Mouse (Mus musculus): Measurements from ENCODE around the gene Akna. TPM values are rescaled to one million over a fixed set of nuclear protein-coding genes. Genes with fewer than 3 reads are reported as not detected.

Akna gene
- polyA plus RNA-seq, 1 experiment from 2014 or later: 11.2 TPM

GRCm38 (mm10) chr4:63389887-63390528, 13.1 kb downstream of the Akna start:
- peak overlapping the region; percentile 6; the same call in 1 of the 2 replicates for H3K4me2 ChIP-seq (ENCODE audit: low read length)
- WGBS: 18% methylated on average over 11 of the region's 11 CpGs
- H3K9me3 ChIP-seq (ENCODE audit: control insufficient read depth, low read length): no peaks in the 10 kb centered on the region
- ATAC-seq: peak; percentile 72
- H3K9ac ChIP-seq (replicated peaks; ENCODE audit: low read depth, low read length): 0 out of 2 replicates have a peak overlapping the region, but pooled peaks have one; percentile 18
- H3K4me1 ChIP-seq (replicated peaks; ENCODE audit: control insufficient read depth, insufficient read depth, low read length): peaks cover 31% of the 10 kb centered on the region
- H3K4me3 ChIP-seq (replicated peaks; ENCODE audit: low read length): no peak overlapping the region
- H3K27me3 ChIP-seq (replicated peaks; ENCODE audit: control insufficient read depth, insufficient read depth, low read length): no peaks in the 10 kb centered on the region
- H3K27ac ChIP-seq (ENCODE audit: low read length): peak overlapping the region; percentile 90
- H3K36me3 ChIP-seq (ENCODE audit: control insufficient read depth, insufficient read depth): peaks cover 4% of the 10 kb centered on the region; the same call in 1 of the 2 replicates

GRCm38 (mm10) chr4:63389121-63389886, 13.8 kb downstream of the Akna start:
- Histone ChIP-seq H3K9me3 (ENCODE audit: control insufficient read depth, low read length) (no peaks in the 10 kb centered on the region), H3K4me2 (ENCODE audit: low read length) (peak overlapping the region; percentile 6; the same call in 1 of the 2 replicates), H3K27ac (ENCODE audit: low read length) (peak overlapping the region; percentile 90), H3K36me3 (ENCODE audit: control insufficient read depth, insufficient read depth) (no peaks in the 10 kb centered on the region), H3K27me3 (replicated peaks; ENCODE audit: control insufficient read depth, insufficient read depth, low read length) (no peaks in the 10 kb centered on the region), H3K9ac (replicated peaks; ENCODE audit: low read depth, low read length) (peak overlapping the region; percentile 33), H3K4me1 (replicated peaks; ENCODE audit: control insufficient read depth, insufficient read depth, low read length) (peaks cover 31% of the 10 kb centered on the region), H3K4me3 (replicated peaks; ENCODE audit: low read length) (no peak overlapping the region)
- ATAC-seq: peak; percentile 77
- 4% methylated on average over 8 of the region's 8 CpGs for WGBS

- peak overlapping the region; percentile 90; the same call in 1 of the 2 replicates for H3K27ac ChIP-seq (ENCODE audit: low read length)
- H3K27me3 ChIP-seq (replicated peaks; ENCODE audit: control insufficient read depth, insufficient read depth, low read length): no peaks in the 10 kb centered on the region
- H3K4me3 ChIP-seq (replicated peaks; ENCODE audit: low read length): no peak overlapping the region
- no peaks in the 10 kb centered on the region for H3K36me3 ChIP-seq (ENCODE audit: control insufficient read depth, insufficient read depth)
- H3K4me2 ChIP-seq (ENCODE audit: low read length): no peak overlapping the region
- H3K9me3 ChIP-seq (ENCODE audit: control insufficient read depth, low read length): no peaks in the 10 kb centered on the region
- 44% methylated on average over 6 of the region's 6 CpGs for WGBS
- ATAC-seq: no peak
- no peak overlapping the region for H3K9ac ChIP-seq (replicated peaks; ENCODE audit: low read depth, low read length)
- H3K4me1 ChIP-seq (replicated peaks; ENCODE audit: control insufficient read depth, insufficient read depth, low read length): peaks cover 31% of the 10 kb centered on the region
Observed at GRCm38 (mm10) chr4:63388029-63388428, 15.1 kb downstream of the Akna start.

- no peak for ATAC-seq
- Histone ChIP-seq H3K4me2 (ENCODE audit: low read length) (no peak overlapping the region), H3K4me3 (replicated peaks; ENCODE audit: low read length) (no peak overlapping the region), H3K27ac (ENCODE audit: low read length) (no peak overlapping the region), H3K4me1 (replicated peaks; ENCODE audit: control insufficient read depth, insufficient read depth, low read length) (peaks cover 31% of the 10 kb centered on the region), H3K9ac (replicated peaks; ENCODE audit: low read depth, low read length) (no peak overlapping the region), H3K27me3 (replicated peaks; ENCODE audit: control insufficient read depth, insufficient read depth, low read length) (no peaks in the 10 kb centered on the region), H3K36me3 (ENCODE audit: control insufficient read depth, insufficient read depth) (peaks cover 4% of the 10 kb centered on the region; the same call in 1 of the 2 replicates), H3K9me3 (ENCODE audit: control insufficient read depth, low read length) (no peaks in the 10 kb centered on the region)
- WGBS: 52% methylated on average over 11 of the region's 11 CpGs
Observed at GRCm38 (mm10) chr4:63385784-63386183, 17.4 kb downstream of the Akna start.

GRCm38 (mm10) chr4:63385253-63385652, 17.9 kb downstream of the Akna start:
- no peak overlapping the region for H3K9ac ChIP-seq (replicated peaks; ENCODE audit: low read depth, low read length)
- no peak overlapping the region for H3K4me2 ChIP-seq (ENCODE audit: low read length)
- no peaks in the 10 kb centered on the region for H3K27me3 ChIP-seq (replicated peaks; ENCODE audit: control insufficient read depth, insufficient read depth, low read length)
- WGBS: 94% methylated on average over 3 of the region's 3 CpGs
- peaks cover 27% of the 10 kb centered on the region for H3K4me1 ChIP-seq (replicated peaks; ENCODE audit: control insufficient read depth, insufficient read depth, low read length)
- H3K4me3 ChIP-seq (replicated peaks; ENCODE audit: low read length): no peak overlapping the region
- no peak overlapping the region for H3K27ac ChIP-seq (ENCODE audit: low read length)
- ATAC-seq: no peak
- H3K9me3 ChIP-seq (ENCODE audit: control insufficient read depth, low read length): no peaks in the 10 kb centered on the region
- peaks cover 5% of the 10 kb centered on the region; the same call in 1 of the 2 replicates for H3K36me3 ChIP-seq (ENCODE audit: control insufficient read depth, insufficient read depth)

- 88% methylated on average over 4 of the region's 4 CpGs for WGBS
- Histone ChIP-seq H3K4me3 (replicated peaks; ENCODE audit: low read length) (no peak overlapping the region), H3K27me3 (replicated peaks; ENCODE audit: control insufficient read depth, insufficient read depth, low read length) (no peaks in the 10 kb centered on the region), H3K9me3 (ENCODE audit: control insufficient read depth, low read length) (no peaks in the 10 kb centered on the region), H3K27ac (ENCODE audit: low read length) (no peak overlapping the region), H3K4me1 (replicated peaks; ENCODE audit: control insufficient read depth, insufficient read depth, low read length) (peaks cover 17% of the 10 kb centered on the region), H3K4me2 (ENCODE audit: low read length) (no peak overlapping the region), H3K9ac (replicated peaks; ENCODE audit: low read depth, low read length) (no peak overlapping the region), H3K36me3 (ENCODE audit: control insufficient read depth, insufficient read depth) (peaks cover 13% of the 10 kb centered on the region)
- no peak for ATAC-seq
Observed at GRCm38 (mm10) chr4:63384262-63384661, 18.9 kb downstream of the Akna start.

GRCm38 (mm10) chr4:63383474-63383873, 19.7 kb downstream of the Akna start:
- no peak overlapping the region for H3K9ac ChIP-seq (replicated peaks; ENCODE audit: low read depth, low read length)
- no peak overlapping the region for H3K4me2 ChIP-seq (ENCODE audit: low read length)
- H3K36me3 ChIP-seq (ENCODE audit: control insufficient read depth, insufficient read depth): peaks cover 20% of the 10 kb centered on the region
- H3K4me1 ChIP-seq (replicated peaks; ENCODE audit: control insufficient read depth, insufficient read depth, low read length): peaks cover 9% of the 10 kb centered on the region
- no peak for ATAC-seq
- no peaks in the 10 kb centered on the region for H3K9me3 ChIP-seq (ENCODE audit: control insufficient read depth, low read length)
- WGBS: 74% methylated on average over 12 of the region's 12 CpGs
- no peak overlapping the region for H3K4me3 ChIP-seq (replicated peaks; ENCODE audit: low read length)
- H3K27ac ChIP-seq (ENCODE audit: low read length): no peak overlapping the region
- H3K27me3 ChIP-seq (replicated peaks; ENCODE audit: control insufficient read depth, insufficient read depth, low read length): no peaks in the 10 kb centered on the region

GRCm38 (mm10) chr4:63382676-63383369, 20.3 kb downstream of the Akna start:
- Histone ChIP-seq H3K4me2 (ENCODE audit: low read length) (no peak overlapping the region), H3K4me1 (replicated peaks; ENCODE audit: control insufficient read depth, insufficient read depth, low read length) (peaks cover 2% of the 10 kb centered on the region; the same call in 1 of the 2 replicates), H3K36me3 (ENCODE audit: control insufficient read depth, insufficient read depth) (peaks cover 20% of the 10 kb centered on the region), H3K27ac (ENCODE audit: low read length) (no peak overlapping the region), H3K9me3 (ENCODE audit: control insufficient read depth, low read length) (no peaks in the 10 kb centered on the region), H3K4me3 (replicated peaks; ENCODE audit: low read length) (no peak overlapping the region), H3K27me3 (replicated peaks; ENCODE audit: control insufficient read depth, insufficient read depth, low read length) (no peaks in the 10 kb centered on the region), H3K9ac (replicated peaks; ENCODE audit: low read depth, low read length) (no peak overlapping the region)
- ATAC-seq: no peak
- WGBS: 88% methylated on average over 4 of the region's 4 CpGs

- Histone ChIP-seq H3K4me3 (replicated peaks; ENCODE audit: low read length) (no peak overlapping the region), H3K9ac (replicated peaks; ENCODE audit: low read depth, low read length) (no peak overlapping the region), H3K27me3 (replicated peaks; ENCODE audit: control insufficient read depth, insufficient read depth, low read length) (no peaks in the 10 kb centered on the region), H3K4me1 (replicated peaks; ENCODE audit: control insufficient read depth, insufficient read depth, low read length) (peaks cover 11% of the 10 kb centered on the region), H3K4me2 (ENCODE audit: low read length) (no peak overlapping the region), H3K27ac (ENCODE audit: low read length) (no peak overlapping the region), H3K9me3 (ENCODE audit: control insufficient read depth, low read length) (no peaks in the 10 kb centered on the region), H3K36me3 (ENCODE audit: control insufficient read depth, insufficient read depth) (peaks cover 20% of the 10 kb centered on the region)
- 59% methylated on average over 7 of the region's 7 CpGs for WGBS
- no peak for ATAC-seq
Observed at GRCm38 (mm10) chr4:63377483-63377882, 25.7 kb downstream of the Akna start.
